Mouse (Mus musculus): ENCODE measurements at regions not wholly inside any gene's neighbourhood (a gene's known extent, or its start where the extent isn't known, plus 50 kb on each side); places are given as distances from the start of the nearest gene placed in this dataset.

- WGBS: 82% methylated on average over 4 of the region's 4 CpGs
- ATAC-seq (replicated peaks; ENCODE audit: low FRiP score, low read depth) (no peak), DNase-seq (ENCODE audit: low spot score) (no peak)
- TF ChIP-seq CTCF (IDR thresholded peaks at IDR 0.05; ENCODE audit: low read depth): no peak
- Histone ChIP-seq H3K4me3 (replicated peaks; ENCODE audit: low read depth, low read length) (no peak overlapping the region), H3K27me3 (ENCODE audit: insufficient read depth, low read length) (no peaks in the 10 kb centered on the region), H3K36me3 (ENCODE audit: insufficient read depth, low read length) (no peaks in the 10 kb centered on the region), H3K4me1 (replicated peaks; ENCODE audit: insufficient read depth, low read length) (no peaks in the 10 kb centered on the region), H3K9me3 (replicated peaks; ENCODE audit: low read length) (no peaks in the 10 kb centered on the region), H3K27ac (no peak overlapping the region), H3K9ac (ENCODE audit: low read depth, low read length) (no peak overlapping the region), H3K4me2 (ENCODE audit: low read length) (no peak overlapping the region)
Observed at GRCm38 (mm10) chr9:85052526-85052925, 260.0 kb upstream of the Gm11114 start.

- no peaks in the 10 kb centered on the region for H3K4me1 ChIP-seq (replicated peaks; ENCODE audit: insufficient read depth, low read length)
- WGBS: 73% methylated on average over 5 of the region's 5 CpGs
- H3K9ac ChIP-seq (ENCODE audit: low read depth, low read length): no peak overlapping the region
- H3K36me3 ChIP-seq (ENCODE audit: insufficient read depth, low read length): no peaks in the 10 kb centered on the region
- no peak overlapping the region for H3K4me3 ChIP-seq (replicated peaks; ENCODE audit: low read depth, low read length)
- H3K4me2 ChIP-seq (ENCODE audit: low read length): no peak overlapping the region
- no peak overlapping the region for H3K27ac ChIP-seq
- H3K9me3 ChIP-seq (replicated peaks; ENCODE audit: low read length): no peaks in the 10 kb centered on the region
- DNase-seq (ENCODE audit: low spot score) (peak; percentile 6), ATAC-seq (replicated peaks; ENCODE audit: low FRiP score, low read depth) (no peak)
- H3K27me3 ChIP-seq (ENCODE audit: insufficient read depth, low read length): no peaks in the 10 kb centered on the region
- no peak for TF ChIP-seq CTCF (IDR thresholded peaks at IDR 0.05; ENCODE audit: low read depth)
Observed at GRCm38 (mm10) chr9:85079975-85080374, 232.6 kb upstream of the Gm11114 start.

GRCm38 (mm10) chr9:85088556-85089338 lies 223.8 kb upstream of the Gm11114 start:
- DNase-seq (ENCODE audit: low spot score) (no peak), ATAC-seq (replicated peaks; ENCODE audit: low FRiP score, low read depth) (no peak)
- Histone ChIP-seq H3K4me3 (replicated peaks; ENCODE audit: low read depth, low read length) (no peak overlapping the region), H3K27ac (no peak overlapping the region), H3K9ac (ENCODE audit: low read depth, low read length) (no peak overlapping the region), H3K27me3 (ENCODE audit: insufficient read depth, low read length) (no peaks in the 10 kb centered on the region), H3K4me2 (ENCODE audit: low read length) (no peak overlapping the region), H3K9me3 (replicated peaks; ENCODE audit: low read length) (no peaks in the 10 kb centered on the region), H3K36me3 (ENCODE audit: insufficient read depth, low read length) (no peaks in the 10 kb centered on the region), H3K4me1 (replicated peaks; ENCODE audit: insufficient read depth, low read length) (no peaks in the 10 kb centered on the region)
- TF ChIP-seq CTCF (IDR thresholded peaks at IDR 0.05; ENCODE audit: low read depth): no peak
- WGBS: 86% methylated on average over 6 of the region's 6 CpGs

DNA sequence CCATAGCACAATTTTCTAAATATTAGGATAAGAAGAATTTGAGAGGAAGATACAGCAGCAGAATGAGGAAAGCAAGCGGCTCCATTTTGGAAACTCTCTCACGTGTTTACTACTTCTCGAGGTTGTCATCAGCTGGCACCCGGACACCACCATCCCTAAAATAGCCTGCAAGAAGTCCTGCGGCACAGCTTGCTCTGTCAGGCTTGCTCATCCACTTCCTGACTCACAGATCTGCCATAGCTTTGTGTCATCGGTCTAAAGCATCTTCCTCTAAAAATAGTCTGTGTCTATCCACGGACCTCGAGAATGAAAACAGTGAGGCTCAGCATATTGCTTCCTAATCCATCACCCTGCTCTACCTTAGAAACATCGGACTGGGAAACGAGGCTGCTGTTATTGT lies 222.3 kb upstream of the Gm11114 start:
- no peak for TF ChIP-seq CTCF (IDR thresholded peaks at IDR 0.05; ENCODE audit: low read depth)
- Histone ChIP-seq H3K36me3 (ENCODE audit: insufficient read depth, low read length) (no peaks in the 10 kb centered on the region), H3K4me1 (replicated peaks; ENCODE audit: insufficient read depth, low read length) (no peaks in the 10 kb centered on the region), H3K27me3 (ENCODE audit: insufficient read depth, low read length) (no peaks in the 10 kb centered on the region), H3K27ac (no peak overlapping the region), H3K9me3 (replicated peaks; ENCODE audit: low read length) (no peaks in the 10 kb centered on the region), H3K9ac (ENCODE audit: low read depth, low read length) (no peak overlapping the region), H3K4me2 (ENCODE audit: low read length) (no peak overlapping the region), H3K4me3 (replicated peaks; ENCODE audit: low read depth, low read length) (no peak overlapping the region)
- ATAC-seq (replicated peaks; ENCODE audit: low FRiP score, low read depth) (no peak), DNase-seq (ENCODE audit: low spot score) (no peak)
- 73% methylated on average over 10 of the region's 10 CpGs for WGBS

GRCm38 (mm10) chr9:85095234-85095633 lies 217.3 kb upstream of the Gm11114 start:
- no peak for DNase-seq (ENCODE audit: low spot score)
- H3K4me2 ChIP-seq (ENCODE audit: low read length): no peak overlapping the region
- H3K36me3 ChIP-seq (ENCODE audit: insufficient read depth, low read length): no peaks in the 10 kb centered on the region
- H3K9ac ChIP-seq (ENCODE audit: low read depth, low read length): no peak overlapping the region
- H3K27ac ChIP-seq: no peak overlapping the region
- H3K9me3 ChIP-seq (replicated peaks; ENCODE audit: low read length): no peaks in the 10 kb centered on the region
- H3K4me1 ChIP-seq (replicated peaks; ENCODE audit: insufficient read depth, low read length): no peaks in the 10 kb centered on the region
- WGBS: 86% methylated on average over 3 of the region's 3 CpGs
- ATAC-seq (replicated peaks; ENCODE audit: low FRiP score, low read depth): no peak
- H3K4me3 ChIP-seq (replicated peaks; ENCODE audit: low read depth, low read length): no peak overlapping the region
- TF ChIP-seq CTCF (IDR thresholded peaks at IDR 0.05; ENCODE audit: low read depth): no peak
- no peaks in the 10 kb centered on the region for H3K27me3 ChIP-seq (ENCODE audit: insufficient read depth, low read length)

GRCm38 (mm10) chr9:85096520-85096919 lies 216.1 kb upstream of the Gm11114 start:
- H3K27me3 ChIP-seq (ENCODE audit: insufficient read depth, low read length): no peaks in the 10 kb centered on the region
- 66% methylated on average over 4 of the region's 4 CpGs for whole genome bisulfite sequencing
- no peak overlapping the region for H3K4me3 ChIP-seq (replicated peaks; ENCODE audit: low read depth, low read length)
- no peaks in the 10 kb centered on the region for H3K4me1 ChIP-seq (replicated peaks; ENCODE audit: insufficient read depth, low read length)
- no peak overlapping the region for H3K27ac ChIP-seq
- DNase-seq (ENCODE audit: low spot score) (no peak), ATAC-seq (replicated peaks; ENCODE audit: low FRiP score, low read depth) (no peak)
- H3K36me3 ChIP-seq (ENCODE audit: insufficient read depth, low read length): no peaks in the 10 kb centered on the region
- no peak for TF ChIP-seq CTCF (IDR thresholded peaks at IDR 0.05; ENCODE audit: low read depth)
- no peak overlapping the region for H3K9ac ChIP-seq (ENCODE audit: low read depth, low read length)
- H3K4me2 ChIP-seq (ENCODE audit: low read length): no peak overlapping the region
- no peaks in the 10 kb centered on the region for H3K9me3 ChIP-seq (replicated peaks; ENCODE audit: low read length)

- H3K27me3 ChIP-seq (ENCODE audit: insufficient read depth, low read length): no peaks in the 10 kb centered on the region
- H3K4me3 ChIP-seq (replicated peaks; ENCODE audit: low read depth, low read length): no peak overlapping the region
- no peak for TF ChIP-seq CTCF (IDR thresholded peaks at IDR 0.05; ENCODE audit: low read depth)
- DNase-seq (ENCODE audit: low spot score) (no peak), ATAC-seq (replicated peaks; ENCODE audit: low FRiP score, low read depth) (no peak)
- H3K9ac ChIP-seq (ENCODE audit: low read depth, low read length): no peak overlapping the region
- WGBS: 88% methylated on average over 3 of the region's 3 CpGs
- no peaks in the 10 kb centered on the region for H3K9me3 ChIP-seq (replicated peaks; ENCODE audit: low read length)
- no peak overlapping the region for H3K27ac ChIP-seq
- H3K36me3 ChIP-seq (ENCODE audit: insufficient read depth, low read length): no peaks in the 10 kb centered on the region
- no peak overlapping the region for H3K4me2 ChIP-seq (ENCODE audit: low read length)
- no peaks in the 10 kb centered on the region for H3K4me1 ChIP-seq (replicated peaks; ENCODE audit: insufficient read depth, low read length)
Observed at GRCm38 (mm10) chr9:85112928-85113327, 199.6 kb upstream of the Gm11114 start.

Measured in kidney, postnatal 0 days (tissue).